Mouse (Mus musculus) ovary, adult 2 months (tissue): ENCODE measurements around the gene Stk36. TPM values are rescaled to one million over a fixed set of nuclear protein-coding genes. Genes with fewer than 3 reads are reported as not detected.

Experiments
- polyA plus RNA-seq: library from polyadenylated mRNA; depleted of rRNA; stranded (reverse); fragments of >200 nt; gene quantifications from 2 replicates; pipeline ENCODE4 v1.2.3, GENCODE M21; 2012; rRNA removed

Stk36 gene
- 25.1 and 31.3 TPM in 2 replicates for polyA plus RNA-seq

GRCm38 (mm10) chr1:74601267-74601962 lies at the start of gene Stk36, which contains the start of gene Rnf25:
Stk36 (plus strand) TSS chr1:74601445.
Rnf25 (minus strand) TSS chr1:74601397.

GRCm38 (mm10) chr1:74587773-74588445 lies 13.3 kb upstream of the Stk36 start, which contains the start of the genes Zfp142 and Bcs1l:
Zfp142 (minus strand) TSS chr1:74588246.
Bcs1l (plus strand) TSS chr1:74588289.

DNA sequence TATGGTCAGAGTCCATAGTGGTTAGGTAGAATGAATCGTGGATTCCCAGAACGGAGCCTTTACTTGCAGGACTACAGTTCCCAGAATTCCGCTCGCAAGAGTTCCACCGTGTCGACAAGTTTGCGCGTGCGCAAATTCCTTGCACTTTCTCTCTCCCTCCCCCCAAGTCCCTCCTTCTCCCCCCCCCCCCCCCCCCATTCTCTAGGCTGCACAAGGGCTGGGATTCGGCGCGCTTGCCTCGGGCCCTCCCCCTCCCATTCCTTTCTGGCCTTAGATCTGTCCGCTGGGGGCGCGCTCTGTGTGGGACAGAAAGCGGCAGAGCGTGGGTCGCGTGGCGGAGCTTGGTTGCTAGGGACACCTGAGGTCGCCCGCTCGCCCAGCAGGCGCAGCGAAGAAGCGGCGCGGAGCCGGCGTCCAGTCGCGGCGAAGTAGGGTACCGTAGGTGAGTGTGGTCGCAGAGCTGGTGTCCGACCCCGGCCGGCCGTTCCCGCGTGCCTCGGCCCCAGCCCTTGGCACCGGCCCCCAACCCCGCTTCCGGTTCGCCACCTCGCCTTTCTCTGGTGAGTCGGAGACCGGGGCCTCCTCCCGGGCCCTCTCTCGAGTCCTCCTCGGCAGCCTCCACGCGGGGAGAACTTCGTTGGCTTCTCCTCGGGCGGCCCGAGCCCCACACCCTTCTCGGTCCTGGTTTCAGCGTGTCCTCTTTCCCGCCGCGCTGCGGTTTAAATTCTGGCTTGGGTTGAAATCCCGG lies 60.4 kb downstream of the Stk36 start, which contains the start of gene Ttll4:
TSS of gene Ttll4 (plus strand) at position 298 of the 748 bp plus-strand sequence.

Other genes starting within 250 kb of the Stk36 start
- gene Catip, start 239.3 kb upstream of the Stk36 start, polyA plus RNA-seq, result 7.0 and 7.4 TPM in 2 replicates
- 38.4 and 39.4 TPM in 2 replicates for gene Slc11a1, start 226.2 kb upstream of the Stk36 start, polyA plus RNA-seq
- 176 and 180 TPM in 2 replicates for gene Ctdsp1, start 209.9 kb upstream of the Stk36 start, polyA plus RNA-seq
- gene Vil1, start 192.1 kb upstream of the Stk36 start, polyA plus RNA-seq, result 1.8 and 2.7 TPM in 2 replicates
- gene Cnot9, start 95.4 kb upstream of the Stk36 start, polyA plus RNA-seq, result 21.1 and 26.1 TPM in 2 replicates
- gene Plcd4, start 58.6 kb upstream of the Stk36 start, polyA plus RNA-seq, result 0.21 and 0.50 TPM in 2 replicates
- gene Usp37, start 57.2 kb upstream of the Stk36 start, polyA plus RNA-seq, result 4.1 and 4.5 TPM in 2 replicates
- 21.2 and 24.4 TPM in 2 replicates for gene Zfp142, start 13.2 kb upstream of the Stk36 start, polyA plus RNA-seq
- 13.9 and 19.8 TPM in 2 replicates for gene Bcs1l, start 13.2 kb upstream of the Stk36 start, polyA plus RNA-seq
- 65.0 and 80.2 TPM in 2 replicates for gene Rnf25, start within 50 bp of the Stk36 start, polyA plus RNA-seq
- 21.6 and 31.2 TPM in 2 replicates for gene Ttll4, start 60.3 kb downstream of the Stk36 start, polyA plus RNA-seq
- 14.9 and 15.1 TPM in 2 replicates for gene Cyp27a1, start 112.1 kb downstream of the Stk36 start, polyA plus RNA-seq
- gene Prkag3, start 147.8 kb downstream of the Stk36 start, polyA plus RNA-seq, result 0.44 and 0.79 TPM in 2 replicates
- 67.4 and 94.7 TPM in 2 replicates for gene Wnt6, start 170.4 kb downstream of the Stk36 start, polyA plus RNA-seq
- 2.8 and 4.3 TPM in 2 replicates for gene Wnt10a, start 190.1 kb downstream of the Stk36 start, polyA plus RNA-seq